Mouse (Mus musculus) common myeloid progenitor, adult 5-6 weeks (primary cell): ENCODE data around the gene Sh3d21. TPM values are rescaled to one million over a fixed set of nuclear protein-coding genes. Genes with fewer than 3 reads are reported as not detected.

Experiments
- ATAC-seq: replicated peaks from 2 replicates; pipeline ENCODE4 v1.8.0; 2016; ENCODE audit warnings: low read depth, mild to moderate bottlenecking, moderate TSS enrichment, inconsistent platforms; ENCODE audit not compliant: poor library complexity, severe bottlenecking
- total RNA-seq: library from RNA; stranded (forward); fragments of 200-1000, 187-1606 nt; gene quantifications from 2 replicates; pipeline ENCODE4 v1.2.3, GENCODE M21; 2017

The Sh3d21 gene
- total RNA-seq, 1 experiment from 2014 or later: not detected

DNA sequence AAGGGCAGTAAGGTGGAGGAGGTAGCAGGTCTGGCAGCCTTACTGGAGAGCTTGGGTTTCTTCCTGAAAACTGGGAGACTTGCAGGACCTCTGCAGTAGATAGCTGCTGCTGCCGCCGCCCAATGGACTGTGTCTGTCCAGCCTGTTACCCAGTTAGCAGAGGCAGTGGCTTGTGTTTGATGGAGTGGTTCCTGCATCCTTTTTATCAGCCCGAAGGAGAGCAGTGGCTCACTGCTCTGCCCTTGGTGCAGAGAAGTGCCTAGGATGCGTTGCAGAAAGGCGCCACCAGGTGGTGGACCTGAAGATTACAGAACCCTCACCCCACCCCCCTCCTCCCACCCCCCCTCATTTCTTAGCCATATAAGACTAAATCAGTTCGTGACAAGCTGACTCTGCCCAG lies 49.3 kb downstream of the Sh3d21 start:
- peak; percentile 64 for ATAC-seq

- no peak for ATAC-seq
Measured at GRCm38 (mm10) chr4:126113243-126113642, 50.0 kb downstream of the Sh3d21 start.

- ATAC-seq: no peak
Measured at GRCm38 (mm10) chr4:126111153-126111549, 52.1 kb downstream of the Sh3d21 start.

DNA sequence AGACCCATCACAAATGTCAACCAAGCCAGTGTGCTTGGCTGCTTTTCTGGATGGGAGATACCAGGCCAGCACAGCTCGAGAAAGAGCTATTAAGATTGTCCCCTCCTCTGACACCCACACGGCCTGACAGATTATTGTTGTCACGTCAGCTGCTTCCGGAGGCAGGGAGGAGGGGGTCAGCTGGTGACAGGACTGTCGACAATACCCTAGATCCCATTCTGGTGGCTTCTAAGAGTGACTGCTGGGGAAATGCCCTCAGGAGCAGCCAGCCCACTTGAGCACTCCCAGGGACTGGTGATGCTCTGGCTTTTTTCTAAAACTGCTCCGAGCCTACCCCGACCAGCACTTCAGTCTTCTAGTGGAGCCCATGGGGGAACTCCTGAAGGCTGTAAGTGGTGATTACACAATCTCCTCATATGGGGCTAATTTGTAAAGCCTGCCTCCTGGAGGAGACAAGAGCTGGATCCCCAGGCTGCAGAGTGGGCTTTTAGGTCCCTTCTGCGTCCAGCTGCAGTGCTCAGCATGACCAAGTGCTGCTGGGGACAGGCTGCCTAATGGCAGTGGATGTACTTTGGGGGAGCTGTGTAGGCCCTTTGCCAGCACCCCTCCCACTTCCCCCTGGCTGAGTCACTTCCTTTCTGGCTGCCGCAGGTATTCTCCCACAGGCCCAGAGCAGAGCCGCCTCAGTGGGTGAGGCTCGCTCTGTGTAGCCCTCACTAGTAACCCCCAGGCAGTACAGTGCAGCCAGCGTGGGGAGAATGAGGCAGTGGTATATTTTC lies 52.7 kb downstream of the Sh3d21 start:
- ATAC-seq: peak; percentile 75

DNA sequence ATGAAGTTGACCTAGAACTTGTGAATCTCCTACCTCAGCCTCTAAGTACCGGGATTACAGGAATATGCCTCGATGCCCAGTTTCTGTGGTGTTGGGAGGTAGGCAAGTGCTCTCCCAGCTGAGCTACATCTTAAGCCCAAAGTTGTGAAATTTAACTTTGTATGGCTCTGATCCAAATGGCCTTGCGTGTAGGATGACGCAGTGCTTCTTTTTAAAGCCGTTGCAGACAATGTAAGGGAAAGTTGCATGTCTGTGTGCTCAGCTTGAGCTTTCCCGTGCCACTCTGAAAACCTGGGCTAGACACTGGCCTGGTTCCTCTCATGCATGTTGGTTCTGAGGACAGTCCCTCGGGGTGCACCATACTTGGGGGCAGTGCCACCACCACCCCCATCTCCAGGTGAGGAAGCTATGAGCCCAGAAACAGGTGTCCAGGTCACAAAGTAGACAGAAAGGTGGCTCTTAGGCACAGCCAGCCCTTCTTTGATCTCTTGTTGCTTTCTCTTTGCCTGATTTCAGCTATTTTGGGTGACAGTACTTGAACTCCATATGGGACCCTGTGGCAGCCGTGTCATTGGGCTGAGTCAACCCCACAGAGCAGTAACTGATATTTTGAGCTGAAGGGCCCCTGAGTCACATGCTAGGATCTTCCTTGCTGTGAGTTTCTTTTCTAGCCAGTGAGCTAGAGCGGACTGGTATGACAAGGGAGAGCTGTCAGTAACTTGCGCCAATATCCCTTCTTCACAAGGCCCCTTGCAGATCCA lies 53.5 kb downstream of the Sh3d21 start:
- ATAC-seq: no peak

DNA sequence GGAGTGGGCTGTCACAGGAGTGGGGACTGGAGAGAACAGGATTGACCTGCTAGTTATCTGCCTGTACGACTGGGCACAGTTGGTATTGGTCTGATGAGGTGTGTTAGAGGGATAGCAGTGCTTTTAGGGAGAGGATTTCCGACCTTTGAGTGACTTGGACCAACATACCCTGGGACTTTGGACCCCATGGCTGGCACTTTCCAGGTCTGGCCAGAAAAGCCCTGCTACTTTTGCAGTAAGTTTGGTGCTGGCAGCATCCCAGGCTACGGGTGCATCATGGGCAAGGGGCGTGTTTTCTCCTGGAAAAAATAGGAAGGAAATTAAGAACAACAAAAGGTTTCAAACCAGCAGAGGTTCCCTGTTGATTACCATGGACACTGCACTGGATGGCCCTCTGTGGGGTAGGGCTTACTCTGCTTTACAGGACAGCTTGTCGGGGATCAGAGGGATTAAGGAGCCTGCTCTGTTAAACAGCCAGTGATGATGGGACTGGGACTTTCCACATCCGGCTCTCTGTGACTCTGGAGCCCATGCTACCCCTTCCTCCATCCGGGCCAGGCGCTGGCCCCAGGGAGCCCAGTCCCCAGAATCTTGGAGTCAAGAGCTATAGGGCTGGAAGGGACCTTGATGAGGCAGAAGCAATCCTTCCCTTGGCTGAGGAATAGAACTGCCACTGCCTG lies 55.1 kb downstream of the Sh3d21 start:
- ATAC-seq: no peak

- ATAC-seq: no peak
Measured at GRCm38 (mm10) chr4:126105131-126105783, 58.0 kb downstream of the Sh3d21 start.

GRCm38 (mm10) chr4:126104261-126105075 lies 58.8 kb downstream of the Sh3d21 start:
- no peak for ATAC-seq

GRCm38 (mm10) chr4:126103590-126104068 lies 59.7 kb downstream of the Sh3d21 start, which contains the start of gene Stk40:
Gene Stk40 (plus strand): TSS chr4:126103957.
- ATAC-seq: peak; percentile 82

GRCm38 (mm10) chr4:126103057-126103581 lies 60.2 kb downstream of the Sh3d21 start:
- peak; percentile 81 for ATAC-seq

- ATAC-seq: no peak
Measured at GRCm38 (mm10) chr4:126102061-126102841, 61.0 kb downstream of the Sh3d21 start.

GRCm38 (mm10) chr4:126100764-126101163 lies 62.5 kb downstream of the Sh3d21 start:
- ATAC-seq: no peak

Other genes starting within 250 kb of the Sh3d21 start
- 33.3 and 34.0 TPM in 2 replicates for gene Csf3r, start 138.9 kb downstream of the Sh3d21 start, total RNA-seq
- 62.6 and 83.8 TPM in 2 replicates for gene Mrps15, start 116.6 kb downstream of the Sh3d21 start, total RNA-seq
- 1.6 and 7.5 TPM in 2 replicates for gene Oscp1, start 104.9 kb downstream of the Sh3d21 start, total RNA-seq
- gene Lsm10, start 66.9 kb downstream of the Sh3d21 start, total RNA-seq: 14.9 and 15.8 TPM in 2 replicates
- gene Stk40, start 59.5 kb downstream of the Sh3d21 start, total RNA-seq: 10.6 and 11.7 TPM in 2 replicates
- 0.68 and 1.0 TPM in 2 replicates for gene Eva1b, start 15.7 kb downstream of the Sh3d21 start, total RNA-seq
- 331 and 353 TPM in 2 replicates for gene Thrap3, start 39.3 kb upstream of the Sh3d21 start, total RNA-seq
- gene Map7d1, start 92.9 kb upstream of the Sh3d21 start, total RNA-seq: 13.0 and 32.3 TPM in 2 replicates
- gene Trappc3, start 98.8 kb upstream of the Sh3d21 start, total RNA-seq: 55.7 and 63.9 TPM in 2 replicates
- not detected in 2 replicates for gene Col8a2, start 123.3 kb upstream of the Sh3d21 start, total RNA-seq
- gene Adprhl2, start 158.2 kb upstream of the Sh3d21 start, total RNA-seq: 26.0 and 28.7 TPM in 2 replicates
- not detected in 2 replicates for gene Tekt2, start 162.2 kb upstream of the Sh3d21 start, total RNA-seq